Mouse (Mus musculus) granulocyte monocyte progenitor cell, adult 5-6 weeks (primary cell): ENCODE results near the gene Cpeb3. TPM values are rescaled to one million over a fixed set of nuclear protein-coding genes. Genes with fewer than 3 reads are reported as not detected.
"Not testable (repeated sequence)": the region's sequence is repeated elsewhere in the genome, so short reads cannot be mapped to it uniquely, and the experiment has no call there.

Source experiments
- ATAC-seq: replicated peaks from 2 replicates; pipeline ENCODE4 v1.8.0; 2016; ENCODE audit warnings: mild to moderate bottlenecking, moderate TSS enrichment, inconsistent platforms; ENCODE audit not compliant: poor library complexity, severe bottlenecking
- total RNA-seq, 2 experiments: library from RNA; stranded (forward) in 1 of 2; stranded (reverse) in 1 of 2; fragments of 200-712, 200-1000 nt in 1 of 2; fragments of >200 nt in 1 of 2; fragmentation: Nextera tagmentation in 1 of 2; gene quantifications; 2 replicates each; pipeline ENCODE4 v1.2.3; 2014 to 2017

The Cpeb3 gene
- total RNA-seq (2014; fragmentation: Nextera tagmentation) (0.56 TPM in 1 of 2 replicates, not detected in the other), total RNA-seq (2017) (0.10 TPM in 1 of 2 replicates, not detected in the other)

GRCm38 (mm10) chr19:37208176-37208755 is at the start of gene Cpeb3:
Cpeb3 (minus strand) TSS chr19:37208601.
- peak; percentile 16 for ATAC-seq

GRCm38 (mm10) chr19:37255321-37255720 is 46.9 kb upstream of the Cpeb3 start:
- peak; percentile 49 for ATAC-seq

- ATAC-seq = 0 out of 2 replicates have a peak, but pooled peaks have one; percentile 13
Observed at GRCm38 (mm10) chr19:37252104-37252503, 43.7 kb upstream of the Cpeb3 start.

- ATAC-seq = peak; percentile 67
Observed at GRCm38 (mm10) chr19:37248199-37248598, 39.8 kb upstream of the Cpeb3 start.

GRCm38 (mm10) chr19:37246859-37247258 is 38.5 kb upstream of the Cpeb3 start:
- no peak for ATAC-seq

GRCm38 (mm10) chr19:37242707-37243106 is 34.3 kb upstream of the Cpeb3 start:
- ATAC-seq = no peak

- no peak for ATAC-seq
Observed at GRCm38 (mm10) chr19:37241201-37241600, 32.8 kb upstream of the Cpeb3 start.

- ATAC-seq = peak; percentile 44
Observed at GRCm38 (mm10) chr19:37239096-37239495, 30.7 kb upstream of the Cpeb3 start.

- ATAC-seq = no peak
Observed at GRCm38 (mm10) chr19:37238651-37239050, 30.2 kb upstream of the Cpeb3 start.

GRCm38 (mm10) chr19:37237712-37238437 is 29.5 kb upstream of the Cpeb3 start:
- 0 out of 2 replicates have a peak, but pooled peaks have one; percentile 13 for ATAC-seq

GRCm38 (mm10) chr19:37237306-37237705 is 28.9 kb upstream of the Cpeb3 start:
- ATAC-seq = no peak

- no peak for ATAC-seq
Observed at GRCm38 (mm10) chr19:37235818-37236217, 27.4 kb upstream of the Cpeb3 start.

GRCm38 (mm10) chr19:37233561-37234539 is 25.4 kb upstream of the Cpeb3 start:
- peak; percentile 49 for ATAC-seq

- not testable (repeated sequence) for ATAC-seq
Observed at GRCm38 (mm10) chr19:37232598-37232997, 24.2 kb upstream of the Cpeb3 start.

- no peak for ATAC-seq
Observed at GRCm38 (mm10) chr19:37225197-37225862, 16.9 kb upstream of the Cpeb3 start.

GRCm38 (mm10) chr19:37214711-37215110 is 6.3 kb upstream of the Cpeb3 start:
- no peak for ATAC-seq

GRCm38 (mm10) chr19:37211416-37211815 is 3.0 kb upstream of the Cpeb3 start:
- no peak for ATAC-seq

GRCm38 (mm10) chr19:37210457-37210856 is 2.1 kb upstream of the Cpeb3 start:
- no peak for ATAC-seq

GRCm38 (mm10) chr19:37209467-37210128 is 1.2 kb upstream of the Cpeb3 start:
- ATAC-seq = no peak
